Mouse (Mus musculus): ENCODE data around the gene Zbtb46. TPM values are rescaled to one million over a fixed set of nuclear protein-coding genes. Genes with fewer than 3 reads are reported as not detected.

Zbtb46 gene
- polyA plus RNA-seq, 1 experiment from 2014 or later, result 9.1 TPM

- Histone ChIP-seq H3K36me3 (ENCODE audit: control insufficient read depth, insufficient read depth, low read length) (no peaks in the 10 kb centered on the region), H3K4me2 (ENCODE audit: low read length) (peak overlapping the region; percentile 84), H3K9me3 (ENCODE audit: control insufficient read depth, low read length) (no peaks in the 10 kb centered on the region), H3K9ac (ENCODE audit: low read length) (peak overlapping the region; percentile 67), H3K27ac (ENCODE audit: low read depth) (peak overlapping the region; percentile 12; the same call in 1 of the 2 replicates), H3K4me1 (replicated peaks; ENCODE audit: control insufficient read depth, insufficient read depth, low read length) (peaks cover 13% of the 10 kb centered on the region), H3K4me3 (ENCODE audit: low read depth, low read length) (peak overlapping the region; percentile 72), H3K27me3 (replicated peaks; ENCODE audit: control insufficient read depth, insufficient read depth, low read length) (no peaks in the 10 kb centered on the region; the same call in 1 of the 2 replicates)
- ATAC-seq (replicated peaks; ENCODE audit: low FRiP score, low TSS enrichment, low read depth) (no peak; the same call in 1 of the 2 replicates), DNase-seq (ENCODE audit: low spot score) (peak; percentile 78)
- under 1% methylated on average over 57 of the region's 72 CpGs for WGBS
These were observed 644 bp downstream of the Zbtb46 start for GRCm38 (mm10) chr2:181458411-181459152.

DNA sequence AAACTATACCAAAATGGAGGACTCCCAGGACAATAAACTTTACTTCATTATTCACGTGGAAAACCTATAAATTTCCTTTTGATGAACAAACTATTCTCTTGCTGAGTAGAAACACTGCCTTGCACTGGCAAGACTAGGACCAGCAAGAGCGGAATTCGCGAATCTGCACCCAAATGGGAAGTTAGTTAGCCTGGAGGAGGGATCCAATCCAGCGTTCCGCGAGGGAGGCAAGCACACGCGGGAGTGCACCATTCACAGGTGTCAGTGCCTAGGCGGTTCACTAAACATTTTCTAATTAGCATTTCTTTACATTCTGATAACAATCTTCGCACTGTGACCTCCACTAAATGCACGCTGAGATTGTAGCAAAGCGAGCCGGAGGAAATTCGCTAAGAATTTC, 1.4 kb downstream of the Zbtb46 start:
- no peaks in the 10 kb centered on the region for H3K36me3 ChIP-seq (ENCODE audit: control insufficient read depth, insufficient read depth, low read length)
- no peak for ATAC-seq (replicated peaks; ENCODE audit: low FRiP score, low TSS enrichment, low read depth)
- WGBS, result 4% methylated on average over 15 of the region's 15 CpGs
- no peaks in the 10 kb centered on the region for H3K9me3 ChIP-seq (ENCODE audit: control insufficient read depth, low read length)
- H3K4me1 ChIP-seq (replicated peaks; ENCODE audit: control insufficient read depth, insufficient read depth, low read length), result peaks cover 10% of the 10 kb centered on the region
- 0 out of 2 replicates have a peak overlapping the region, but pooled peaks have one; percentile 67 for H3K9ac ChIP-seq (ENCODE audit: low read length)
- H3K27ac ChIP-seq (ENCODE audit: low read depth), result no peak overlapping the region
- no peaks in the 10 kb centered on the region; the same call in 1 of the 2 replicates for H3K27me3 ChIP-seq (replicated peaks; ENCODE audit: control insufficient read depth, insufficient read depth, low read length)
- H3K4me3 ChIP-seq (ENCODE audit: low read depth, low read length), result peak overlapping the region; percentile 72
- DNase-seq (ENCODE audit: low spot score), result no peak
- peak overlapping the region; percentile 84 for H3K4me2 ChIP-seq (ENCODE audit: low read length)

- DNase-seq (ENCODE audit: low spot score) (no peak), ATAC-seq (replicated peaks; ENCODE audit: low FRiP score, low TSS enrichment, low read depth) (no peak)
- Histone ChIP-seq H3K27ac (ENCODE audit: low read depth) (no peak overlapping the region), H3K4me3 (ENCODE audit: low read depth, low read length) (no peak overlapping the region), H3K9me3 (ENCODE audit: control insufficient read depth, low read length) (no peaks in the 10 kb centered on the region), H3K4me2 (ENCODE audit: low read length) (no peak overlapping the region), H3K36me3 (ENCODE audit: control insufficient read depth, insufficient read depth, low read length) (no peaks in the 10 kb centered on the region), H3K9ac (ENCODE audit: low read length) (no peak overlapping the region), H3K4me1 (replicated peaks; ENCODE audit: control insufficient read depth, insufficient read depth, low read length) (peaks cover 8% of the 10 kb centered on the region), H3K27me3 (replicated peaks; ENCODE audit: control insufficient read depth, insufficient read depth, low read length) (no peaks in the 10 kb centered on the region; the same call in 1 of the 2 replicates)
- 63% methylated on average over 2 of the region's 2 CpGs for WGBS
These were observed 3.3 kb downstream of the Zbtb46 start for GRCm38 (mm10) chr2:181455899-181456298.

GRCm38 (mm10) chr2:181453274-181453673, 6.0 kb downstream of the Zbtb46 start:
- no peak overlapping the region for H3K27ac ChIP-seq (ENCODE audit: low read depth)
- 0 out of 2 replicates have a peak, but pooled peaks cover 4% of the 10 kb centered on the region for H3K4me1 ChIP-seq (replicated peaks; ENCODE audit: control insufficient read depth, insufficient read depth, low read length)
- ATAC-seq (replicated peaks; ENCODE audit: low FRiP score, low TSS enrichment, low read depth) (no peak), DNase-seq (ENCODE audit: low spot score) (no peak)
- WGBS, result 57% methylated on average over 1 of the region's 1 CpGs
- H3K9ac ChIP-seq (ENCODE audit: low read length), result no peak overlapping the region
- no peak overlapping the region for H3K4me3 ChIP-seq (ENCODE audit: low read depth, low read length)
- no peak overlapping the region for H3K4me2 ChIP-seq (ENCODE audit: low read length)
- no peaks in the 10 kb centered on the region for H3K36me3 ChIP-seq (ENCODE audit: control insufficient read depth, insufficient read depth, low read length)
- no peaks in the 10 kb centered on the region; the same call in 1 of the 2 replicates for H3K27me3 ChIP-seq (replicated peaks; ENCODE audit: control insufficient read depth, insufficient read depth, low read length)
- no peaks in the 10 kb centered on the region for H3K9me3 ChIP-seq (ENCODE audit: control insufficient read depth, low read length)

- Histone ChIP-seq H3K27ac (ENCODE audit: low read depth) (no peak overlapping the region), H3K9ac (ENCODE audit: low read length) (no peak overlapping the region), H3K36me3 (ENCODE audit: control insufficient read depth, insufficient read depth, low read length) (no peaks in the 10 kb centered on the region), H3K4me1 (replicated peaks; ENCODE audit: control insufficient read depth, insufficient read depth, low read length) (0 out of 2 replicates have a peak, but pooled peaks cover 4% of the 10 kb centered on the region), H3K9me3 (ENCODE audit: control insufficient read depth, low read length) (no peaks in the 10 kb centered on the region), H3K27me3 (replicated peaks; ENCODE audit: control insufficient read depth, insufficient read depth, low read length) (no peaks in the 10 kb centered on the region; the same call in 1 of the 2 replicates), H3K4me2 (ENCODE audit: low read length) (no peak overlapping the region), H3K4me3 (ENCODE audit: low read depth, low read length) (no peak overlapping the region)
- DNase-seq (ENCODE audit: low spot score) (no peak), ATAC-seq (replicated peaks; ENCODE audit: low FRiP score, low TSS enrichment, low read depth) (no peak)
- 79% methylated on average over 4 of the region's 4 CpGs for WGBS
These were observed 7.0 kb downstream of the Zbtb46 start for GRCm38 (mm10) chr2:181452181-181452580.

GRCm38 (mm10) chr2:181443016-181443415, 16.2 kb downstream of the Zbtb46 start:
- H3K4me1 ChIP-seq (replicated peaks; ENCODE audit: control insufficient read depth, insufficient read depth, low read length), result no peaks in the 10 kb centered on the region
- ATAC-seq (replicated peaks; ENCODE audit: low FRiP score, low TSS enrichment, low read depth), result no peak
- H3K27me3 ChIP-seq (replicated peaks; ENCODE audit: control insufficient read depth, insufficient read depth, low read length), result no peaks in the 10 kb centered on the region
- no peaks in the 10 kb centered on the region for H3K36me3 ChIP-seq (ENCODE audit: control insufficient read depth, insufficient read depth, low read length)
- H3K27ac ChIP-seq (ENCODE audit: low read depth), result no peak overlapping the region
- no peak overlapping the region for H3K9ac ChIP-seq (ENCODE audit: low read length)
- H3K4me3 ChIP-seq (ENCODE audit: low read depth, low read length), result no peak overlapping the region
- H3K9me3 ChIP-seq (ENCODE audit: control insufficient read depth, low read length), result no peaks in the 10 kb centered on the region
- DNase-seq (ENCODE audit: low spot score), result no peak
- WGBS, result 79% methylated on average over 2 of the region's 2 CpGs
- no peak overlapping the region for H3K4me2 ChIP-seq (ENCODE audit: low read length)

DNA sequence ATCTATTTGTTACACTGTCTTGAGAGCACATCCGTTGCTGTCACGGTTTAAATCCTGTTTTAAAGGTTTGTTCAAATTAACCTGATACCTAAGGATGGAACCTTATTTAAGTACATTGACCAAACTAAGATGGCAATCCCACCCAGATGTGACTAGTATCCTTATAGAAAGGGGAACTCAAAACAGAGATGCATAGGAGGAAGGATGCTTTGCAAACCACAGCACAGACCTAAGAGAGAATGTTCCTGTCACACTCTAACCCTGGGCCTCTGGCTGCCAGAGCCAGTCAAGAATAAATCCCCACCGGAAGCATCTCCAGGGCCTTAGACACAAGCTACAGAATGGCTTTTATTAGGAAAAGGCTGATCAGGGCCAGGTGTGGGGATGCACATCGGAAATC, 21.1 kb downstream of the Zbtb46 start:
- ATAC-seq (replicated peaks; ENCODE audit: low FRiP score, low TSS enrichment, low read depth) (no peak), DNase-seq (ENCODE audit: low spot score) (no peak)
- Histone ChIP-seq H3K4me3 (ENCODE audit: low read depth, low read length) (no peak overlapping the region), H3K36me3 (ENCODE audit: control insufficient read depth, insufficient read depth, low read length) (no peaks in the 10 kb centered on the region), H3K9ac (ENCODE audit: low read length) (no peak overlapping the region), H3K27me3 (replicated peaks; ENCODE audit: control insufficient read depth, insufficient read depth, low read length) (no peaks in the 10 kb centered on the region), H3K4me1 (replicated peaks; ENCODE audit: control insufficient read depth, insufficient read depth, low read length) (no peaks in the 10 kb centered on the region), H3K4me2 (ENCODE audit: low read length) (no peak overlapping the region), H3K9me3 (ENCODE audit: control insufficient read depth, low read length) (no peaks in the 10 kb centered on the region), H3K27ac (ENCODE audit: low read depth) (no peak overlapping the region)
- 85% methylated on average over 4 of the region's 4 CpGs for WGBS

GRCm38 (mm10) chr2:181436246-181436645, 23.0 kb downstream of the Zbtb46 start:
- no peak overlapping the region for H3K4me2 ChIP-seq (ENCODE audit: low read length)
- no peak overlapping the region for H3K27ac ChIP-seq (ENCODE audit: low read depth)
- no peaks in the 10 kb centered on the region for H3K36me3 ChIP-seq (ENCODE audit: control insufficient read depth, insufficient read depth, low read length)
- WGBS, result 80% methylated on average over 2 of the region's 2 CpGs
- no peak overlapping the region for H3K9ac ChIP-seq (ENCODE audit: low read length)
- no peak for ATAC-seq (replicated peaks; ENCODE audit: low FRiP score, low TSS enrichment, low read depth)
- no peak for DNase-seq (ENCODE audit: low spot score)
- H3K27me3 ChIP-seq (replicated peaks; ENCODE audit: control insufficient read depth, insufficient read depth, low read length), result no peaks in the 10 kb centered on the region
- H3K4me3 ChIP-seq (ENCODE audit: low read depth, low read length), result no peak overlapping the region
- no peaks in the 10 kb centered on the region for H3K4me1 ChIP-seq (replicated peaks; ENCODE audit: control insufficient read depth, insufficient read depth, low read length)
- no peaks in the 10 kb centered on the region for H3K9me3 ChIP-seq (ENCODE audit: control insufficient read depth, low read length)

DNA sequence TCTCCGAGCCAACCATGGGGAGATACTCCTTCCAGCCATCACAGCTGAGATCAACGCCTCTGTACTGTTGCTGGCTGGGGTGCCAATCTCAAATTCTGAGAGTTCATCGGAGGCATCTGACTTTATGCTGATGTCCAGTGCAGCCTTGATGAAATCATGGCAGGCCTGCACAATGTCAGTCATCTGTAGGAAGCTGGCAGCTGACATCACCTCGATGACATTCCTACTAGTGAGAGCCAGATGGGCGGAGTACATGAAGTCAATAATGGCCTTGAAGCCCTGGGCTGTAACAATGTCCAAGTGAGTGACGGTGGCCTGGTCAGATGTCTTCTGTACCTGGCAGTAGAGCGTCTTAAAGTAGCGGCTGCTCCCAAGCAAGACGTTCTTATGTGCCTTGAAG, 35.4 kb downstream of the Zbtb46 start:
- Histone ChIP-seq H3K9me3 (ENCODE audit: control insufficient read depth, low read length) (no peaks in the 10 kb centered on the region), H3K36me3 (ENCODE audit: control insufficient read depth, insufficient read depth, low read length) (peaks cover 15% of the 10 kb centered on the region), H3K27me3 (replicated peaks; ENCODE audit: control insufficient read depth, insufficient read depth, low read length) (no peaks in the 10 kb centered on the region), H3K4me3 (ENCODE audit: low read depth, low read length) (no peak overlapping the region), H3K4me2 (ENCODE audit: low read length) (no peak overlapping the region), H3K4me1 (replicated peaks; ENCODE audit: control insufficient read depth, insufficient read depth, low read length) (no peaks in the 10 kb centered on the region), H3K27ac (ENCODE audit: low read depth) (no peak overlapping the region), H3K9ac (ENCODE audit: low read length) (no peak overlapping the region)
- DNase-seq (ENCODE audit: low spot score) (no peak), ATAC-seq (replicated peaks; ENCODE audit: low FRiP score, low TSS enrichment, low read depth) (no peak)
- WGBS, result 90% methylated on average over 9 of the region's 9 CpGs

Data from intestine, embryonic 14.5 days (tissue).